Mouse (Mus musculus) brain, embryonic 14.5 days (tissue): ENCODE measurements at regions not wholly inside any gene's neighbourhood (a gene's known extent, or its start where the extent isn't known, plus 50 kb on each side); places are given as distances from the start of the nearest gene placed in this dataset.

Experiments
- CTCF ChIP-seq: fragments of 200-500 bp; IDR thresholded peaks from 2 replicates; pipeline ENCODE4 v1.5.1; 2012; ENCODE audit warnings: inconsistent platforms, mild to moderate bottlenecking, moderate library complexity, borderline replicate concordance; ENCODE audit not compliant: insufficient read depth, insufficient read length; ENCODE audit errors: extremely low read depth
- POLR2A ChIP-seq: fragments of 200-500 bp; IDR thresholded peaks from 2 replicates; pipeline ENCODE4 v1.6.1; 2012; ENCODE audit warnings: mild to moderate bottlenecking, inconsistent platforms, borderline replicate concordance; ENCODE audit not compliant: poor library complexity, insufficient read depth, insufficient read length, severe bottlenecking; ENCODE audit errors: extremely low read depth

DNA sequence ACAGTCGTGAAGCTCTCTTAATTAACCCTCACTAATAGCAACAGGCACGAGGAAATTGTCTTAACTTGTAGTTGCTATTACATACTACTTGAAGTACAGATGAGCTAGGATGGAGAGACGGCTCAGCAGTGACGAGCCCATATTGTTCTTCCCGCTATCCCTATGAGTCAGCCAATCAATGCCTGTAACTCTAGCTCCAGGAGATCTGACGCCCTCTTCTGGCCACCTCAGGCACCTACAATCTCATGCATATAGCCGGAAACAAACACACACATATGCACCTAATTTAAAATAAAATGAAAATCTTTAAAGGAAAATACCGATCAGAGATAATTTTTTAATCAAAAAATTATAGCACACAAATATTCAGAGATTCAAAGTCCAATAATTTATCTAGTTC, 125.3 kb upstream of the Fn1 start:
- TF ChIP-seq CTCF (no peak; the same call in 1 of the 2 replicates), POLR2A (no peak)
